Mouse (Mus musculus): ENCODE data around the gene Exoc5.

GRCm38 (mm10) chr14:49089461-49090058 lies 23.1 kb upstream of the Exoc5 start:
- TF ChIP-seq POLR2A (IDR thresholded peaks at IDR 0.05; ENCODE audit: borderline replicate concordance, control insufficient read depth, low read depth, low read length), result no peak
- no peak for TF ChIP-seq CTCF (IDR thresholded peaks at IDR 0.05; ENCODE audit: control insufficient read depth, insufficient read depth, low read length)

All from bone marrow, adult 2 months (tissue).